Mouse (Mus musculus) MEL-GATA-1-ER (cell line): ENCODE results near the gene Rps6kl1.
"Not testable (repeated sequence)": the region's sequence is repeated elsewhere in the genome, so short reads cannot be mapped to it uniquely, and the experiment has no call there.

Experiments used
- DNase-seq: peaks from one replicate; pipeline ENCODE4 v3.0.0-alpha.2; 2012; ENCODE audit warnings: low read depth; ENCODE audit errors: extremely low read depth

The Rps6kl1 gene

DNA sequence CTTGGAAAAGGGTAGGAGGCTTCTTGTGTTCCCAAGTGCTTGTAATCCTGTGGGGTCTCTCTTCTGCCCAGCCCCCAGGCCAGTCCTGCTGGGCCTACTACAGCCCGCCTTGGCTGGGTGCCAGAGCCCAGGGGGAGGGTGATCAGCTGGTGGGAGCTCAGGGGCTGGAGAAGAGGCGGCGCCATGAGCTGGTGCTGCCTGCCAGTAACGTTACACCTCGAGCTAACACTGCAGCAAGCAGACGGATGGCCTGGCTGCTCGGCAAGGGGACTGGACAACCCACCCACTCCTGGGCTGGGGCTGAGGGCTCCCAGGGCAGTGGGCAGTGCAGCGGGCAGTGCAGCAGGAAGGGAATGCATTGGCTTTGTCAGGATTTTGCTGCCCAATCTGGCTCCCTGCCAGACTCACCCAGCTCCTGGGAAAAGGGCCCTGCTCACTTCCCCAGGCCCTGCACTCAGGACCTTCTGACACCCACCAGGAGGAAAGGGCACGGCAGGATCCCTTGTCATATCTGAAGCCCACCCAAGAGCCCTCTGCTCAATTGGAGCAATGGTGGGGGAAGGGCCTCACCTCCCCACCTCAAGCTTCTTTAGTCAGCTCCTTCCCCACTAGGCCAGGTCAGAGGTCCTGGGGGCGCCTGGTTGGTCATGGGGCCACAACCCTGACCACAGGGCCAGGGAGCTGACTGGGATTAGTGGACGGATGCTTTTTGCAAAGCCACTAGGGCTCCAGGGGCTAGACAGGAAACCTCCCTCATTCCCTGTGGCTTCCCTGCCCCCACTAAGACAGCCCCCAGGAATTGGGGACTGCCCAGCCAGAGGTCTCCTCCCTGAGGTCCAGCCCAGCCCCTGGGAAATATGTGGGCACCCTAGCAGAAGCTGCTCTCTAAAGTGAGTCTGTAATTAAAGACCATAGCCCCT lies 25.1 kb upstream of the Rps6kl1 start:
- no peak for DNase-seq

DNA sequence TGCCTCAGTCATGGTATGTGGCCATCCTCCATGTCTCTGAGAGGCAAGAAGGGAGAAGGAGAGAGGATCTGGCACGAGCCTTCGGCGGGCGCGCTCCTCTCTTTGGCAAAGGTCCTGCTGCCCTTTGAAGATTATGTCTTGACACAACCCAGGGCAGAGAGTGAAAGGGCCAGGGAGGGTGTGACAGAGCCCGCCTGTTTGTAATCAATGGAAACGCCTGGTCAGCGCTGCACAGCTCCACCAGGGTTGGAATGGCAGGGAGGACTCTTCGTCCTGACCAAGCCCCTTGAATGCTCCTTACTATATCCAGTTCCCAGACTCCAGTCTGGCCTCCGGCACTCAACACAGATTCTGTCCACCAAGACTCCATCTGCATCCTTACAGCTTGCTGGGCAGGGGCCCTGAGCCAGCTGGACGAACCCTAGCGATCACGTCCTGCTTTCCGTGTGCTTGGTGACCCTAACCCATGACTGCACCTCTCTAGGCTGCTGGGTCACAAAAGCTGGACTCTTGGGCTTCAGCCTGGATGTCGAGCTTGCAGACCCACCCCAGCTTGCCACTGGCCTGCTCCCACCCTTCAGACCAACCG lies 24.1 kb upstream of the Rps6kl1 start:
- DNase-seq: no peak

DNA sequence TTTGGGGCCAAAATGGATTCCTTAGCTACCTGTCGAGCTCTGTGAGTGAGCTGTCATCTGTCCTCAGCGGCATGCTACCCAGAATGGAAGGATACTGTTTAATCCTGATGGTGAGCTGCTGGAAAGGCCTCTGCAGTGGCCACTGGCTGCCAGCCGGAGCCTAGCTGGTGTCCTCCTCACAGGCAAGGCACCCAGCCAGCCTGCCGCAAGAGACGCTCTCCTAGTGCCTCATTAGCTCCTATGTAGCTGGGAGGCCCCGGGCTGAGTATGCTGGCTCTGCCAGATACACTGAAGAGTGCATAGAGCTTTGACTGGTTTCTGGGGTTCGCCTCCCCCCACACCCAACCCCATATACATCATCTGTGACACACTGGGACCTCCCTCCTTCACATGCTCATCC lies 23.0 kb upstream of the Rps6kl1 start:
- DNase-seq: no peak

DNA sequence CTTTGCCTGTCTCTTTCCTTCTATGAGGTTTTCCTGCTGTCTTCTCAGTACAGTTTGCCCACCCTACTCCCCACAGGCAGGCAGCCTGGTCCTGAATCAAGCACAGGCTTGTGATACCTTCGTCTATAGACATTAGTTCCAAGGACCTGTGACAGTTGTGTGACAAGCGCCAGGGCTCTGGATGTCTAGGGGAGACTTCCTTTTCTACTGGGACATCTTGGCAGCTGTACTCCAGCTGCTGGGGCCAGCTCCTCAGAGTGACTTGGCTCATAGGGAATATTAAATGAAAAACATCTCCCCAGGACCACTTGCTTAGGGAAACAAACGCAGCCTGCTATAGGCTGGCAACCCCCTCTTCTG lies 19.9 kb upstream of the Rps6kl1 start:
- DNase-seq: no peak

DNA sequence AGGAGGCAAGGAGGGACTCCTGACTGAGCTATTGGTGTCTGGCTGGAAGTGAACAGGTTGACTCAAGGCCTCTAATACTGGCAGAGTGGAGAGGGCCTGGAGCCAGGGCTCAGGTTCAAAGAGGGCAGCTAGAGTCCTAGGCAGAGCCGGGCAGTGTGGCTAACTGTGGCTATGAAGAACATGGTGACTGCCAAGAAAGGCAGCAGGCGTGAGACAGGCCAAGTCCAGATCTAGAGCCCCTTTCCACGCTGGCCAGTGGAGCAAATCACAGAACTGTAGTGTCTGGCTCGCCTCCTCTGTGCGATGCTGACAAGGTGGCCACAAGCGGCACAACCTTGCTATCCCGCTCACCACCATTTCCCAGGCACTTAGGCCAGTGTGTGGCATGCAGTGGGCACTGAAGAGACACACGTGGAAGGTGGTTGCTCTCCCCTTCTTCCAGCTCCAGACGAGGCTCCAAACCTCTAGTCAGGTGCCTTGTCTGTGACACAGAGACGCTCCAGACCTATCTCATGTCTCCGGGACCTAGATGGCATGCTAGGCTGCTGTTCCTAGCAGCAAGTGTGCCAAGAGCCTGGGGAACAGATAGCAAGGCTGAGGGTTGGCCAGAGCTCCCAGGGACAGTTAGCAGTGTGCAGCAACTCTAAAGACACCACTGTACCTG lies 19.4 kb upstream of the Rps6kl1 start:
- no peak for DNase-seq

DNA sequence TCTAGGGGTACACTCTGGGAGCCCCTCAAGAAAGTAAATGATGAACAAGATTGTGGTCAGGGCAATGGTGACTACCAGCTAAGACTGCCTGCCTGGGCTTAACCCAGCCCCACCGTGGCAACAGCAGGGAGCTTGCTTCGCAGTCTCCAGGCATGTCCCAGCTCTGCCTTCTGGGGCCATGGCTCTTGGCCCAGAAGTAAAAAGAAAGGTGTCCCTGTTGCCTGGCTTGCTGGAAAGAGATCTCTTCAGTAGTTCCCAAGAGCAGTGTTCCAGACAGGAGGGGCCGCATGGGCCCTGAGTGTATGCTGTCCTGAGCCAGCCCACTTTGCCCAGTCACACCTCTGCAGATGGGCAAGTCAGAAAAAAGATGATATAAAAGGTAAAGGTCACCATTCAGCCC lies 18.8 kb upstream of the Rps6kl1 start:
- DNase-seq: no peak

DNA sequence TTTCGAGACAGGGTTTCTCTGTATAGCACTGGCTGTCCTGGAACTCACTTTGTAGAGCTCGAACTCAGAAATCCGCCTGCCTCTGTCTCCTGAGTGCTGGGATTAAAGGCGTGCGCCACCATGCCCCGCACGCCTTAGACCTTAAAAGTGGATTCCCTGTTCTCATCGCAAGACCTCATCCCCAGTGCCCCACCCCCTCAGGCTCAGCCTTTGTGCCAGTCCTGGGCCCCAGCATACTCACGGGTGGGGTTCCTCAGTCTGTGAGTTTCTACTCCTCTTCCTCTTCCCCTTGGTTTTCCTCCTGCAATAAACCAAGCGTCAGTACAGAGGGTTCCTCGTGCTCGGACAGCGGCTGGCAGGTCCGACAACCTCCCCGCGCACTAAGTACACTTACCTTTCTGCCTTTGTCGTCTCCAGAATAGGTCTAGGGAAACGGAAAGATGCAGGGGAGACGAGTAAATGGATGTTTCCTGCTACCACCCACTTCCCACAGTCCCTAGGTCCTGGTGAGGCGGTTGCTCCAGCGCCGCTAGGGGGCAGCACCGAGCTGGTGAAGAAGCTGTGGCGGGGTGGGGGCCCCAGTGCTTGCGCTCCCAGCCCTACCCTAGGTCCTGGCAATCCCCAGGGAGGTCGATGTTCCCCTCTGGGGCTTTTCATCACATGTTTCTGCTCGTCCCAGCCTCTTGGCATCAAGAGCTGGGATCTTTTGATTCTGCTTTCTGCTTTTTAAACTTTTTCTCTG lies 18.2 kb upstream of the Rps6kl1 start:
- no peak for DNase-seq

DNA sequence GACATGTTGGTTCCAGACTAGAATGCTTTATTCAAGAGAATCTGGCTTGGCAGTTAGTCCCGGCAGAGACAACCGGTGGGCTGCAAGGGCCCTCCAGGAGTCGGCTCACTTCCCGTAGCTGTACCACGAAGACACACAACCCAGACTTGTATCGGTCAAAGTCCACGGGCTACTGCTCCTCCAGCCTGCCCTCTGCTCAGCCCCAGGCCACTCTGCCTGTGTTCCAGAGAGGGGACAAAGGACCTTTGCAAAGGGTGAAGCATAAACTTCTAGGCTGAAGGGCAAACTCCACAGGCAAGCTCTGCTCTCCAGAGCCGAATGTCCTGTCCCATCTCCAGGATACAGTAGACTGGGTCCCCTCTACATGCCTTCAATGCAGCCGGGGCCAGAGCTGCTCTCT lies 15.6 kb upstream of the Rps6kl1 start:
- DNase-seq: no peak

DNA sequence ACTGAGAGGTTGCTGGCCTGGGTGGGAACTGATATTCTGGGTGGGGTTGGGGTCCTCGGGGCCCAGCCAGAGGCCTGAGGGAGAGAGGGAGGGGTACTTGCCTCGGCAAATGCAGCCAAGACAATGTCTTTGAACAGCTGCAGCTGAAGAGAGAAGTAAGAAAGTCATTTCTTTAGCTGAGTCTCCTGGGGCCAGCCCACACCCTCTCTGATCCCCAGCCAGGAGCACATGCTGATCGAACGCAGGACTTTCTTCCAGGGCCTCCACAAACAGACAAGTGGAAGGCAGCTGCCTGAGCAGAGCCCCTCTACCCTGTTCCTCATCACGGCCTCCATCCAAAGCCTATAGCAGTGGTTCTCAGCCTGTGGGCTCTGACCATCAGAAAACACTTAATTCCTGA lies 13.9 kb upstream of the Rps6kl1 start:
- no peak for DNase-seq

DNA sequence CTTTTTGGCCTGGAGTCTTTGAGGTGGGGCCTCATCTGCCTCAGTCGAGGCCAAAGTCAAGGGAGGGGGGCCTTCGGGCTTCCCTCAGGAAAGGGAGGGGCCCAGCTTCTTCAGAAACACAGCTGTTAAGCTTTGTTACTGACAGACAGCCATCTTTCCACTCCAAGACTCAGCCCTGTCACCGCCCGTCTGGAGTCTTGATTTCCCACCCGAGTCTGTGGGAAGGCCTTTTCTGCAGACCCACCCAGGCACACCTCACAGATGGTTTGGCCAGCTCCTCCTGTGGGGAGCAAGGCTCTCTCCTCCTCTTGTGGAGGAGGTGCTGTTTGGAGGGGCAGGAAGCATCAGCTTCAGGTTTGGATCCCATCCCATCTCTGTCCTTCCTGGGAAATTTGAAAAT lies 8.5 kb upstream of the Rps6kl1 start:
- DNase-seq: no peak

DNA sequence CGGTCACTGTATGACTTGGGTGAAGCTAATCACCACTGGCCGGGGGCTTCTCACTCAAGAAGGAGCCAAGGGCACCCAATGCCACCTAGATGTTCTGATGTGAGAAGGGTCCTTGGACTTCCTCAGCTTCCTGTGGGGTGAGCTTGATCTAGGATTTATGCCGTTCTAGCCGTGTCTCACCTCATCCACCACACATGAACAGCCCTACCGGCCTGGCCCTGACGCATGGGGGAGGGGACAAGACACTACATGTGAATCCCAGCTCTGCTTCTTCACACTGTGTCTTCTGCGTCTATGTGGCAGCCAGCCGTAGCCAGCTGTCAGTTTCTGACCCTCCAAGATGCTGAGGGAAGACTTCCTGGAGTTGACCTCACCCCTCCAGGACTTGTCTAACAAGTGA lies 7.7 kb upstream of the Rps6kl1 start:
- DNase-seq: no peak

DNA sequence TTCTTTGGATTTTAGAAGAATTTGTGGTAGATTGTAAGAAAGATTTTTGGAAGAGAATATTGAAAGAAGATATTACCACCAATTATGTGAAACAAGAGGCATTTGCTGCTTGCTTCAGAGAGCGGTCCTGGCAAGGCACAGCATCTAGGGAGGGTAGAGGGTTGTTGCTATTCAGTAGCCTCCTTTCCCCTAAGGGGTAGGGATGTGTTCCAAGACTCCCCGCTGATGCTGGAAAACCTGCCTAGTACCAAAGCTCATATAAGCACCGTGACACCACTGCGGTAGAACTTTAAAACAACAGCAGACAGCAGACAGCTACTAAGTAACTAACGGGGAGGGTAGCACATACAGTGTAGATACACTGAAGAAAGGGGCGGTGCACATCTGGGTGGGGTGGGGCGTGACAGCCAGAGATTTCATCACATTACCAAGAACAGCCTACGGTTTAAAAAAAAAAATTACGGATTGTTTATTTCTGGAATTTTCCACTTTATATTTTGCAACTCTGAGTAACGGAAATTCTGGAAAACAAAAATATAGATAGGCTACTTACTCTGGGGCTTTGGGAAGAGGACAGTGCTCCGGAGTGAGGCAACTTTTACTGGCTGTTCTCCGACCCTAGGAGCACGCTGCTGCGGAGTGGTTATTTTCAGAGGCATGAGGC lies 6.9 kb upstream of the Rps6kl1 start:
- DNase-seq: no peak

DNA sequence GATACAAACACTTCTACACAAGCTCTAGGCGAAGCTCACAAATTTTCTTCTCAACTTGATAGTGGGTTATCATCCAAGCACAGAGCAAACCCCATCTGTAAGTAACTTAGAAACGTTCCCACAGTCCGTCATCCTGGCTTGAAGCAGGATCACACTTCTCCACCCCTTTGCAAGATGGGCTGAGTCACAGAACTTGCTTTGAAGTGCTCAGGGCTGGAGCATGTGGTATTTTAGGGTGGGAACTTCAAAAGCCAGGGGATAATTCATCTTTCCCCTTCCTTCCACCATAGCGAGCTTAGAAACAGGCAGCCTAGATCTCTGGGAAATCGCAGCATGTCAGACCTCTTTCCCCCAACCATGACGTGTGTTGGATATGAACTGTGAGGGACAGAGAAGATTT lies 5.3 kb upstream of the Rps6kl1 start:
- no peak for DNase-seq

DNA sequence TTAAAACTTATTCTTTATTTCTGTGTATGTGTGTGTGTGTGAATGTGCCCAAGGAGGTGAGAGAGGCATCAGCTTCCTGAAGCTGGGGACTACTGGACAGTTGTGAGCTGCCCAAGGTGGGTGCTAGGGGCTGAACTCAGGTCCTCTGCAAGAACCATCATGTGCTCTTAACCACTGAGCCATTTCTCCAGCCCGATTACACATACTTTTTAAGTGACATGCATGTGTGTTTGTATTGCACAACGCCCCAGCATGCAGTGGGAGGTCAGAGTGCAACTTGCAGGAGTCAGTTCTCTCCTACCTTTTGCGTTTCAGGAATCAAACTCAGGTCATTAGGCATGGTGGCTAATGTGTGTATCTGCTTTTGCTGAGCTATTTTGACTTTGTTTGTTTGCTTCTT lies 1.9 kb upstream of the Rps6kl1 start:
- no peak for DNase-seq

DNA sequence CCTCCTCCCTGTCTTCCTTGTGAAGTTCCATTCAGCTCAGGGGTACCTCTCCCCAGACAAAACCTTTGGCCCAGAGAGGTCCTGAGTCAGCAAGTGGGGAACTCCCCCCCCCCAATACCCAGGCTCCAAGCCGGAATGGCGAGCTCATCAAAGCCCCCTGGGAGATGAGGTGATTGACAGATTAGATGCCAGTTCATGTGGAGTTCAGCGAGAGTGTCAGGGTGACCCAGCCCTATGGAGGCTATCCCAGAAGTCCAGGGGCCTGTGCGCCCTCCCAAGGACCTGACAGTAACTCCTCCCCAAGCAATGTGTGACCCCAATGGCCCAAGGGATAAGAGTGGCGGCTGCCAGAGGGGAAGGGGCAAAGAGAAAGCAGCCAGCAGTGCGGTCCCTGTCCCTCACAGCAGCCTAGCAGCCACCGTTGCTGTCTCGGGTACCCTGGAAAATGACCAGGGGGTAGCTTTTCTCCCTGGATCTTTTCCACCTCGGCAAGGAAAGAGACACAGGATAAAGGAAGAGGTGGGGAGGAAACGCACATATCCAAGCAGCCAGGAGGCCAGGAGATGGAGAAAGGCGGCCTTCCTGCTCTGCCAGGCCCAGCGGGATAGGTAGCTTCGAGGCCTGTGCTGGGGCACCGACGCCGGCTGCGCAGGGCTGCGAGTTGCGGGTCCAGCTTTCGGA lies 603 bp downstream of the Rps6kl1 start:
- no peak for DNase-seq

DNA sequence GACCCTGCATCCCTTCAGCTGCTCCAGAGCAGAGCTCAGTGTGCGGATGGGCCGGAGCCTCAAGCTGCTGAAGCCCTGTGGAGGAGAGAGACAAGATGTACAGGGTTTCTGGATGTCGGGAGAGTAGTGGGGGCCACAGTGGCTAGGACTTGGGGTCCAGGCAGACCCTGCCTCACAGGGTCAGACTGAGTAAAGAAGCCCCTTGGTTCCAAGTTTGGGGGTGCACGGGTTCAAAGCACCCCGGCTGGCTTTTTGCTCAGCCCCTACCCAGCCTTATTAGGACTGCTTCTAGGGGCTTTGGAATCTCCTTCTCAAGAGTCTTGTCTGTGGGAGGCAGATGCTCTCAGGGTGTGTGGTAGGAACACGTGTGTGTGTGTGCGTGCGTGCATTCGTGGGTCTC lies 4.2 kb downstream of the Rps6kl1 start:
- no peak for DNase-seq

DNA sequence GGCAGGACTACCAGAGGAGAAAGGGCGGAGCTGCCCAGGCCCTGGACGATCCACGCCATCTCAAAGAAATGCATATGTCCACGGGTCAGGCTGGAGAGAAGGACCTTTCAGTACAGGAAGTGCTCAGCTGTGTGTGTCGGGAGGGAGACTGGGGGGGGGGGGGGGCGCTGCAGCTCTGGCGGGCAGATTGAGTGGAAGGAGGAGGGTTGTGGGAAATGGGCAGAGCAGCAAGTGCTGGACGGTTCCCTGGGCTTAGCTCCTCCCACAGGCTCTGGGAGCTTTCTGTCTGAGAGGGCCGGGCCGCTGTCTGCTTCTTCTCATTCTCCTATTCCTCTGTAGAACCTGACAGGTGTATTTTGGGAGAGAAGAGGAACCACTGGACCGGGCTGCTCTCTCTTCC lies 4.7 kb downstream of the Rps6kl1 start:
- DNase-seq: no peak

DNA sequence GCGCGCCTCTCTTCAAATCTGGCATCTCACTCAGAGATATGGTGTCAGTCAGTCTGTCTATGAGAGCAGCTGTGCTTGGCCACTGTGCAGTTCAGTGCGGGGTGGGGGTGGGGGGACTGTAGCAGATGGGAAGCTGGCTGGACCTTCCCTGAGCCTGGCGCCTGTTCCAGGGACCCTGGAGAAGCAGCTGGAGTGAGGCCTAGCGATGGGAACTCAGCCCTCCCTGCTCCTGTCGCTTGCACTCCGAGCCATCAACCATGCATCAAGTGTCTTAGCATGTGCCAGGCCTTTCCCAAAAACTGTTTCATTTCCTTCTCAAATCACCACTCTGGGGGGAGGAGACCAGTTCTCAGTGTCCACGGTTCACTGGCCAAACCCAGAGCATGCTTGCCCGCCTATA lies 5.4 kb downstream of the Rps6kl1 start:
- DNase-seq: no peak

DNA sequence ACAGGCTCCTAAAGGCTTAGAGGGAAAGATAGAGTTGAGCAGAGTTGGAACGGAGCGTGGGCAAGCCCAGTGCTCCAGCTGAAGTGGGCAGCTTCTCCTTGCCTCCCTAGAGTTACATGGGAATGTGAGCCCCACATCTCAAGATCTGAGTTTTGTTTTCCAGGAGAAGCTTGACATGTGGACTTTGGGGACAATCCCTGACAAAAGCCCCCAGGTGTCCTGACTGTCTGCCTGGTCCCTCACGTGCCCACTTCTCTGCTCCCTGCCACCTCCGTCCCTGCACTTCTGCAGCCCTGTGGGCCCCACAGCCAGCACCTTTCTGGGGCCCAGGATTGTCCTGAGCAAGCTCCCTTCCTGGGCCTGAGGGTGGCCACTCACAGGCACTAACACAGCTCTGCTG lies 6.2 kb downstream of the Rps6kl1 start:
- no peak for DNase-seq

DNA sequence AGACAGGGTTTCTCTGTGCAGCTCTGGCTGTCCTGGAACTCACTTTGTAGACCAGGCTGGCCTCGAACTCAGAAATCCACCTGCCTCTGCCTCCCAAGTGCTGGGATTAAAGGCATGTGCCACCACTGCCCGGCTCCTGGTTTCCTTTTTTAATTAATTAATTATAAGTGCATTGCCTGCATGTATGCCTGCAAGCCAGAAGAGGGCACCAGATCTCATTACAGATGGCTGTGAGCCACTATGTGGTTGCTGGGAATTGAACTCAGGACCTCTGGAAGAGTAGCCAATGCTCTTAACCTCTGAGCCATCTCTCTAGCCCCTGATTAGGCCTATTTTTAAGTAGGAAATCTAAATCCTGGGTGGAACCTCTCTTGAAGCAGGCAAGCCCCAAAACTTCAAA lies 6.8 kb downstream of the Rps6kl1 start:
- not testable (repeated sequence) for DNase-seq

DNA sequence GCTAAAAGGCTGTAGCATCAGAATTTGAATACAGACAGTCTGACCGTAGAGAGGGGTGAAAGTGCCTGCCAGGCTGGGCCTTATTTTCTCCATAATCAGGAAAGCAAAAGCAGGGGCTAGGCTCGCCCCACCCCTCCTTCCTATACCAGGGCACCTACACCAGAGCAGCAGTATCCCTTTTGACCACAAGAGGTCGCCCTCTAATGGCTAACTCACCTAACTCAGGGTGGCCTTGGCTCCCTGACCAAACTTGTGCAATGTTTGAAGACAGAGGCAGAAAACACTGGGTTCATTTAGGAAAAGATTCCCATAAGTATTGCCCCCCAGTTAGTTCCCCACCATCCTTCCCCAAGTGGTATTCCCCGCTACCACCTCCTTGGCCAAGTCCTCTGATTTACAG lies 8.3 kb downstream of the Rps6kl1 start:
- peak; percentile 39 for DNase-seq
